Mouse (Mus musculus) myocyte (in vitro differentiated cells): ENCODE measurements at regions not wholly inside any gene's neighbourhood (a gene's known extent, or its start where the extent isn't known, plus 50 kb on each side); places are given as distances from the start of the nearest gene placed in this dataset.

Experiments used
- H3K27me3 ChIP-seq: one replicate; pipeline ENCODE4 v1.6.1; 2011; ENCODE audit not compliant: control insufficient read depth, insufficient read depth, insufficient read length
- H3K36me3 ChIP-seq: one replicate; pipeline ENCODE4 v1.6.1; 2011; ENCODE audit not compliant: control insufficient read depth, insufficient read depth
- H3K4me2 ChIP-seq: one replicate; pipeline ENCODE4 v1.6.1; 2011; ENCODE audit warnings: low read depth, control low read depth
- H3K4me3 ChIP-seq: one replicate; pipeline ENCODE4 v1.5.1; 2011; ENCODE audit warnings: mild to moderate bottlenecking, control low read depth, moderate library complexity
- H3K79me2 ChIP-seq: one replicate; pipeline ENCODE4 v1.6.1; 2011; ENCODE audit not compliant: control insufficient read depth, insufficient read depth
- H3ac ChIP-seq: one replicate; pipeline ENCODE4 v1.6.1; 2011; ENCODE audit not compliant: control insufficient read depth, insufficient read length
- CEBPB ChIP-seq: IDR thresholded peaks from 2 replicates; pipeline ENCODE4 v1.6.1; 2011; ENCODE audit warnings: mild to moderate bottlenecking, moderate library complexity; ENCODE audit not compliant: poor library complexity, insufficient read depth, severe bottlenecking
- E2F4 ChIP-seq: IDR thresholded peaks from one replicate; pipeline ENCODE4 v1.6.1; 2011; ENCODE audit warnings: mild to moderate bottlenecking, control low read depth, moderate library complexity; ENCODE audit not compliant: insufficient read depth
- MAX ChIP-seq: IDR thresholded peaks from one replicate; pipeline ENCODE4 v1.6.1; 2011; ENCODE audit warnings: low read depth, mild to moderate bottlenecking, control low read depth
- MYOD1 ChIP-seq, 3 experiments: IDR thresholded peaks; one replicate each; pipeline ENCODE4 v1.6.1; 2011; ENCODE audit warnings: control low read depth in 2 of 3, low read depth in 2 of 3, mild to moderate bottlenecking in 2 of 3, moderate library complexity in 1 of 3; ENCODE audit not compliant: insufficient read length in 2 of 3, control insufficient read depth in 1 of 3
- MYOG ChIP-seq, 3 experiments: IDR thresholded peaks; one replicate each; pipeline ENCODE4 v1.6.1; 2011; ENCODE audit warnings: control low read depth in 2 of 3, low read depth in 2 of 3, mild to moderate bottlenecking in 2 of 3; ENCODE audit not compliant: insufficient read length in 2 of 3, control insufficient read depth in 1 of 3, insufficient read depth in 1 of 3
- POLR2A ChIP-seq: IDR thresholded peaks from one replicate; pipeline ENCODE4 v1.6.1; 2011; ENCODE audit warnings: low read depth, mild to moderate bottlenecking, control low read depth, moderate library complexity; ENCODE audit not compliant: insufficient read length
- POLR2AphosphoS2 ChIP-seq: IDR thresholded peaks from one replicate; pipeline ENCODE4 v1.6.1; 2011; ENCODE audit warnings: low read depth, control low read depth; ENCODE audit not compliant: insufficient read length
- REST ChIP-seq: IDR thresholded peaks from one replicate; pipeline ENCODE4 v1.6.1; 2011; ENCODE audit warnings: mild to moderate bottlenecking, control low read depth, moderate library complexity; ENCODE audit not compliant: insufficient read depth, insufficient read length
- SRF ChIP-seq: IDR thresholded peaks from one replicate; pipeline ENCODE4 v1.6.1; 2011; ENCODE audit warnings: low read depth; ENCODE audit not compliant: control insufficient read depth, insufficient read length
- TCF12 ChIP-seq: IDR thresholded peaks from one replicate; pipeline ENCODE4 v1.6.1; 2011; ENCODE audit warnings: mild to moderate bottlenecking, control low read depth; ENCODE audit not compliant: poor library complexity, insufficient read depth, severe bottlenecking
- TCF3 ChIP-seq: IDR thresholded peaks from one replicate; pipeline ENCODE4 v1.6.1; 2011; ENCODE audit warnings: low read depth, control low read depth; ENCODE audit not compliant: insufficient read length
- USF1 ChIP-seq: IDR thresholded peaks from one replicate; pipeline ENCODE4 v1.6.1; 2011; ENCODE audit warnings: low read depth, mild to moderate bottlenecking, control low read depth, moderate library complexity

DNA sequence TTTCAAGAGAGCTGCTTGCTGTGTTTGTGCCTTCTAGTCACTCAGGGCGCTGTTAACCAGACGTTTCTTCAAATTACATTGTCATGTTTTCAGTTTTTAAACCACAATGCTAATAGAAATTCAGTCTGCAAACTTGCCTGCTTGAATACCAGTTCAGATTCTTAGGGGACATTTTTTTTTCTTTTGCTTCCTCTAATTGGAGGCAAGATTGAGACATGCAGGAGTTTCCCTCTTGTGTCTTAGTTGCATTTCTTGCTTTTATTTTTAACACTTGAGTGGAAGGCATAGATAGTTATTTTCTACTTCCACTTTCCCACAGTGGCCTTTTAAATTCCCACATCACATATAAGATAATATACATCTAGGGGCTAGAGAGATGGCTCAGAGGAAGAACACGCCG, 246.8 kb downstream of the Grpr start:
- H3K4me2 ChIP-seq: no peak overlapping the region
- no peaks in the 10 kb centered on the region for H3K36me3 ChIP-seq
- no peaks in the 10 kb centered on the region for H3K79me2 ChIP-seq
- H3K27me3 ChIP-seq: no peaks in the 10 kb centered on the region
- no peak overlapping the region for H3K4me3 ChIP-seq
- no peak for TF ChIP-seq MAX
- no peak for TF ChIP-seq POLR2AphosphoS2
- TF ChIP-seq CEBPB: no peak
- no peak for TF ChIP-seq E2F4
- TF ChIP-seq POLR2A: no peak
- no peak for TF ChIP-seq REST
- TF ChIP-seq TCF3: no peak
- no peak for TF ChIP-seq TCF12
- TF ChIP-seq MYOD1 (IDR thresholded peaks at IDR 0.05; ENCODE audit: control insufficient read depth in 1 of 3, insufficient read length in 2 of 3, low read depth in 2 of 3): no peak
- no peak for TF ChIP-seq MYOG (IDR thresholded peaks at IDR 0.05; ENCODE audit: control insufficient read depth in 1 of 3, insufficient read depth in 1 of 3, insufficient read length in 2 of 3, low read depth in 2 of 3)
- TF ChIP-seq SRF: no peak
- no peak for TF ChIP-seq USF1
- H3ac ChIP-seq: no peak overlapping the region

DNA sequence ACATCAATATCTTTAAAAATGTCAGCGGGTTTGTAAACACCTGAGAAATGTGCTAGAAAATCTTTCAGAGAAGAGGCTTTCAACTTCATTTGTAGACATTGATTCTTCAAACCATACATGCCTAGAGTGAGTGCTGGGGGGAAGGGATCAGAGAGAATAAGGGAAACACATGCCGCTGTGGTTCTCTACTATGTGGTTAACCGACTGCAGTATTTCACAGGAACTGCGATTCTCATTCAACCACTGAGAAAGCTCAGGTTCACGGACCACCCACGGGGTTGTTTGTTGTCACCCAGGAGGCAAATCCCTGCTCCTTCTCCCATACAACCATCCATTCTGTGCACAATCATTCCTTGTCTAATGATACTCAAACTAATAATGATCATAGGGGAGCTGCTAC, 248.4 kb downstream of the Grpr start:
- TF ChIP-seq MYOD1 (IDR thresholded peaks at IDR 0.05; ENCODE audit: control insufficient read depth in 1 of 3, insufficient read length in 2 of 3, low read depth in 2 of 3) (no peak), E2F4 (no peak), TCF3 (no peak), SRF (no peak), USF1 (no peak)
- H3ac ChIP-seq: no peak overlapping the region

DNA sequence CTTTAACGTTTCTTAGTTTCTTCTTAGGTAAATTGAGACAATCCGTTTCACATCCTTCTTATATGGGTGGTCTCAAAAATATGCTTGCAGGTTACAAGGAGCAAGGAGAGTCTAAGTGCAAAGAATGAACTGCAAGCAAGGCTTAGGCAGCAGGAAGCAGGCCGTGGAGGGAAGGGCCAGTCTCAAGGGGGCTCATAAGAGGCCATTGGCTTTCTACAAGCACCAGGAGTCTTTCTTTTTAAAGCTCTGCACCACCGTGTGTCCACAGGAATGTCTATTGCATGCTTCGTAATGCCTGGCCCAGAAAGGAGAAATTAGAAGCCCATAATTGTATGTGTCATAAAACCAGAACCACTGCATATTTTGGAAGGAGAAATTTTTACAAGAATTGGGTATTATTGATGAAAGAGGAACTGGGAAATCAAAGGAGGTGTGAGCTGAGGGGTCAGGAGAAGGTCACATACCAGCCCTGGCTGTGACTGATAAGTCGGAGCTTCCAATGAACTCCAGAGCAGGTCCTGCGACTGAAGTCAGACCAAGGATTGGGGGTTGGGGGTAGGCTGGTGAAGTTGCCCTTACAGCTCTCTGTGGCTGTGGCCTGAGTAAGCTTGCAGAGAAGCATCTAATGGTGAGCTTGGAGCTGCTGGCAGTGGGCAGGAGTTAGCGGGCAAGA, 252.4 kb downstream of the Grpr start:
- Histone ChIP-seq H3K4me3 (no peak overlapping the region), H3ac (no peak overlapping the region), H3K36me3 (no peaks in the 10 kb centered on the region), H3K27me3 (no peaks in the 10 kb centered on the region), H3K79me2 (no peaks in the 10 kb centered on the region), H3K4me2 (no peak overlapping the region)
- TF ChIP-seq REST: no peak

More for the DNA sequence above, 248.4 kb downstream of the Grpr start:
- Histone ChIP-seq H3K4me3 (no peak overlapping the region), H3K36me3 (no peaks in the 10 kb centered on the region), H3K79me2 (no peaks in the 10 kb centered on the region), H3K27me3 (no peaks in the 10 kb centered on the region), H3K4me2 (no peak overlapping the region)

DNA sequence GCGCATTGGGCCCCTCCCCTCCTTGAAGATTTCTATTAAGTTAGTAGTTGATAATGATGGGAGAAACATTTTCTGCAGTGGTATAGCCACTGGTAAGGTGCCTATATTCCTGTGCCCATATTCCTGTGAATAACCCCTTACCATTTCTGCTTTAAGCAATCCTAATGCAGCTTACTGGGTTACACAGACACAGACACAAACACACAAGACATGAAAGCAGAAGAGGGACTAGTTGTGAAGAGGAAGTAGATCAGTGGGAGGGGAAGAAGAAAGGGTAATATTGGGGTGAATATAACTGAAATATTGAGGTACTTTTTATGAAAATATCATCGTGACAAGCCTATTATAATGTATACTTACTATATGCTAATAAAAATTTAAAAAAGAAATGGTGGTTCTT, 288.2 kb downstream of the Grpr start:
- TF ChIP-seq POLR2A (no peak), MYOD1 (IDR thresholded peaks at IDR 0.05; ENCODE audit: control insufficient read depth in 1 of 3, insufficient read length in 2 of 3, low read depth in 2 of 3) (no peak), POLR2AphosphoS2 (no peak), MAX (no peak), REST (no peak), SRF (no peak), TCF12 (no peak), USF1 (no peak), E2F4 (no peak), CEBPB (no peak), MYOG (IDR thresholded peaks at IDR 0.05; ENCODE audit: control insufficient read depth in 1 of 3, insufficient read depth in 1 of 3, insufficient read length in 2 of 3, low read depth in 2 of 3) (no peak)
- Histone ChIP-seq H3K4me2 (no peak overlapping the region), H3K79me2 (no peaks in the 10 kb centered on the region), H3K4me3 (no peak overlapping the region), H3K27me3 (no peaks in the 10 kb centered on the region), H3K36me3 (no peaks in the 10 kb centered on the region), H3ac (no peak overlapping the region)

DNA sequence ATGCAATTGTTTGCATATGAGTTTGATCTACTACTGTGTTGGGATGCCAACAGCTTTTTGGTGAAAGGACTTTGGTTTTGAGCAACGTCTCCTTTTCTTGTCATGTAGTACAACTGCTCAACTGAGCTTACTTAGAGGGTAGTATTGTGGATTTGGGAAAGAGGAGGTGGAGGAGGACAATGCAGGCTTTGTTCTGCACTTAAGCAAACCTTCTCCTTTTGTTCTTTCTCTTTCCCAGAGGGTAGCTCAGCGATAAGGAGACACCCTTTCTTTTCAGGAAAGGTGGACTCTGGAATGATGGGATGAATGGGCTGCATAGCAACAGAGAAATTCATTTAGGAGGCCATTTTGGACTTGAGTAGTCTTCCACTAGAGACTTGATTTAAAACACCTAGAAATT, 288.6 kb upstream of the S100g start:
- H3K36me3 ChIP-seq: no peaks in the 10 kb centered on the region
- no peak overlapping the region for H3K4me2 ChIP-seq
- no peak overlapping the region for H3ac ChIP-seq
- no peak overlapping the region for H3K4me3 ChIP-seq
- no peaks in the 10 kb centered on the region for H3K27me3 ChIP-seq
- TF ChIP-seq REST (no peak), CEBPB (no peak), POLR2AphosphoS2 (no peak), USF1 (no peak), E2F4 (no peak), TCF12 (no peak), MAX (no peak), POLR2A (no peak), TCF3 (no peak), MYOD1 (IDR thresholded peaks at IDR 0.05; ENCODE audit: control insufficient read depth in 1 of 3, insufficient read length in 2 of 3, low read depth in 2 of 3) (no peak), SRF (no peak), MYOG (IDR thresholded peaks at IDR 0.05; ENCODE audit: control insufficient read depth in 1 of 3, insufficient read depth in 1 of 3, insufficient read length in 2 of 3, low read depth in 2 of 3) (no peak)
- no peaks in the 10 kb centered on the region for H3K79me2 ChIP-seq
